19 mouse cellular contexts compared by ENCODE assay signal in the genomic region with DNA sequence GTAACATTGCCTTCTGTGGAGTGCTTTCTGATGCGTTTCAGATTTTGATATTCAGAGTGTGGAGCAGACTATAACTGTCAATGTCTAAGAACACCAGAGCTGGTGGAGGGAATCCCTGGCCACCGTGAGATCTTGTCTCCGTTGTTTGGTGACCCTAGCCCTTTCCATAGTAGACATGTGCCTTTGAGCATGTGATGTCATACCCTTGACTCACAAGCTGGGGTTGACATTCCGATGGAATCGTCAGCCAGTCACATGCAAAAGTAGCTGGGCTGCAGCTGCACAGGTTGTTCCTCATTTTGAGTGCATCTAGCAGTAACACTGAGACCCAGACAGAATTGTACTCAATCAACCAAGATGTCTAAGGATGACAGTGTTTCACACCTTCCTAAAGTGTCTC. TPM values are rescaled to one million over a fixed set of nuclear protein-coding genes. Genes with fewer than 3 reads are reported as not detected.
DNase-seq lines count a peak whose midpoint lies in the region; ATAC-seq and TF ChIP-seq lines count a peak whose summit lies in the region.
"Had no signal": no experiment of that assay in that cellular context is flagged by ENCODE, and none has a peak within 500 bp of the region (broad histone marks: within the 10 kb centered on the region; RNA-seq: fewer than 3 reads in every experiment).

No protein-coding gene starts in this region.

- no peak for DNase-seq in gastrocnemius, adult 2 months
- DNase-seq in gastrocnemius, postnatal 14 days, result no peak
- DNase-seq in midbrain, embryonic 14.5 days, result no peak
- DNase-seq in midbrain, embryonic 11.5 days (ENCODE audit: low spot score, missing footprints), result no peak
- DNase-seq in frontal cortex, postnatal 14 days (ENCODE audit: low spot score in 2 of 2), result no peak
- no peak for DNase-seq in adrenal gland, postnatal 36 days
- DNase-seq: cerebellum, adult 2 months; gastrocnemius, postnatal 25 days; kidney, adult 11 months; lung, postnatal 10 days; right cerebral cortex, adult 18-20 months had no signal

- no peaks in the 10 kb centered on the region for H3K36me3 ChIP-seq in midbrain, embryonic 14.5 days (ENCODE audit: control insufficient read depth, insufficient read depth, low read length)
- H3K36me3 ChIP-seq in midbrain, embryonic 11.5 days (ENCODE audit: control insufficient read depth, insufficient read depth, low read length), result no peaks in the 10 kb centered on the region
- peaks cover 5% of the 10 kb centered on the region; the same call in 1 of the 2 replicates for H3K36me3 ChIP-seq in neural tube, embryonic 13.5 days
- H3K36me3 ChIP-seq: forebrain, embryonic 12.5 days; limb, embryonic 15.5 days had no signal

- peak overlapping the region; percentile 19 for H3K4me2 ChIP-seq in midbrain, embryonic 14.5 days (ENCODE audit: low read length)
- H3K4me2 ChIP-seq in midbrain, embryonic 11.5 days, result no peak overlapping the region
- peak overlapping the region; percentile 49 for H3K4me2 ChIP-seq in neural tube, embryonic 13.5 days
- H3K4me2 ChIP-seq: forebrain, embryonic 12.5 days; heart, embryonic 15.5 days; limb, embryonic 15.5 days had no signal

- H3K4me3 ChIP-seq in gastrocnemius, adult 2 months, result peak overlapping the region; percentile 81
- no peak overlapping the region for H3K4me3 ChIP-seq in midbrain, embryonic 14.5 days (replicated peaks; ENCODE audit: low read depth, low read length)
- H3K4me3 ChIP-seq in midbrain, embryonic 11.5 days (ENCODE audit: low read depth, low read length), result no peak overlapping the region
- H3K4me3 ChIP-seq in brown adipose tissue, adult 24 weeks (ENCODE audit: insufficient read depth, low read depth, low read length), result peak overlapping the region; percentile 2; the same call in 1 of the 2 replicates
- no peak overlapping the region for H3K4me3 ChIP-seq in neural tube, embryonic 13.5 days
- H3K4me3 ChIP-seq: forebrain, embryonic 12.5 days; heart, embryonic 15.5 days; limb, embryonic 15.5 days; megakaryocyte, embryonic 14.5 days had no signal

- peaks cover 34% of the 10 kb centered on the region; the same call in 1 of the 2 replicates for H3K4me1 ChIP-seq in midbrain, embryonic 14.5 days (ENCODE audit: control insufficient read depth, insufficient read depth, low read length)
- H3K4me1 ChIP-seq in midbrain, embryonic 11.5 days (ENCODE audit: control insufficient read depth, insufficient read depth, low read length), result peaks cover 18% of the 10 kb centered on the region
- H3K4me1 ChIP-seq in brown adipose tissue, adult 24 weeks (ENCODE audit: control insufficient read depth, insufficient read depth, insufficient read length, low read length), result peaks cover 16% of the 10 kb centered on the region
- H3K4me1 ChIP-seq in neural tube, embryonic 13.5 days (replicated peaks), result peaks cover 83% of the 10 kb centered on the region

- 71% methylated on average over 5 of the region's 5 CpGs for WGBS in midbrain, embryonic 14.5 days
- 76% methylated on average over 5 of the region's 5 CpGs for WGBS in midbrain, embryonic 11.5 days
- WGBS in neural tube, embryonic 13.5 days, result 58% methylated on average over 5 of the region's 5 CpGs

- H3K27ac ChIP-seq in gastrocnemius, adult 2 months, result peak overlapping the region; percentile 94
- H3K27ac ChIP-seq in midbrain, embryonic 14.5 days (replicated peaks; ENCODE audit: low read depth, low read length), result no peak overlapping the region
- no peak overlapping the region for H3K27ac ChIP-seq in midbrain, embryonic 11.5 days (ENCODE audit: low read depth, low read length)
- H3K27ac ChIP-seq in brown adipose tissue, adult 24 weeks (replicated peaks; ENCODE audit: low read depth, low read length), result peak overlapping the region; percentile 66
- H3K27ac ChIP-seq in neural tube, embryonic 13.5 days (replicated peaks), result peak overlapping the region; percentile 19; the same call in 1 of the 2 replicates
- H3K27ac ChIP-seq: forebrain, embryonic 12.5 days; heart, embryonic 15.5 days; limb, embryonic 15.5 days; stomach, postnatal 0 days had no signal

- TF ChIP-seq CTCF in gastrocnemius, adult 2 months (IDR thresholded peaks at IDR 0.05), result no peak

- no peak for ATAC-seq in midbrain, embryonic 14.5 days (ENCODE audit: low FRiP score, low TSS enrichment)
- no peak for ATAC-seq in midbrain, embryonic 11.5 days (ENCODE audit: low FRiP score)
- ATAC-seq in neural tube, embryonic 13.5 days (ENCODE audit: low read depth), result no peak

- peaks cover 17% of the 10 kb centered on the region for H3K27me3 ChIP-seq in midbrain, embryonic 14.5 days (ENCODE audit: control insufficient read depth, insufficient read depth, low read length)
- H3K27me3 ChIP-seq in midbrain, embryonic 11.5 days (ENCODE audit: control insufficient read depth, insufficient read depth, low read length), result peaks cover 26% of the 10 kb centered on the region
- peaks cover 8% of the 10 kb centered on the region; the same call in 1 of the 2 replicates for H3K27me3 ChIP-seq in neural tube, embryonic 13.5 days

- intact Hi-C loops in gastrocnemius, adult 2 months (cut with DNase I), result no loop called here
- intact Hi-C loops in gastrocnemius, postnatal 14 days (cut with DNase I; ENCODE audit: low total_unique reads), result no loop called here

- no peaks in the 10 kb centered on the region for H3K9me3 ChIP-seq in midbrain, embryonic 14.5 days (ENCODE audit: control insufficient read depth, low read length)
- no peaks in the 10 kb centered on the region for H3K9me3 ChIP-seq in midbrain, embryonic 11.5 days (ENCODE audit: control insufficient read depth, low read length)
- H3K9me3 ChIP-seq in neural tube, embryonic 13.5 days, result no peaks in the 10 kb centered on the region
- H3K9me3 ChIP-seq: forebrain, embryonic 12.5 days; heart, embryonic 15.5 days; limb, embryonic 15.5 days; megakaryocyte, embryonic 14.5 days had no signal

- no peak overlapping the region for H3K9ac ChIP-seq in midbrain, embryonic 14.5 days (replicated peaks; ENCODE audit: low read length)
- no peak overlapping the region for H3K9ac ChIP-seq in midbrain, embryonic 11.5 days (ENCODE audit: low read length)
- H3K9ac ChIP-seq in neural tube, embryonic 13.5 days, result no peak overlapping the region
- H3K9ac ChIP-seq: forebrain, embryonic 12.5 days; heart, embryonic 15.5 days; limb, embryonic 15.5 days had no signal

RNA-seq across cellular contexts. Expression of gene Ebf1, which starts 7.4 kb away (rescaled TPM):
- 10 to 100 TPM in 1 of 2 experiments, 1 to 10 TPM in 1; 9.4 to 10.3 TPM for total RNA-seq in gastrocnemius, adult 2 months (2021)
- total RNA-seq in gastrocnemius, postnatal 14 days (2021), result 10 to 100 TPM; 15.8 to 18.3 TPM
- 98.3 and 112 TPM in 2 replicates for polyA plus RNA-seq in midbrain, embryonic 14.5 days (2014; fragmentation: Nextera tagmentation; extraction: Ambion mirVana)
- 73.8 and 79.2 TPM in 2 replicates for polyA plus RNA-seq in midbrain, embryonic 11.5 days (2014; fragmentation: Nextera tagmentation; extraction: Ambion mirVana)
- 35.3 and 38.8 TPM in 2 replicates for polyA plus RNA-seq in brown adipose tissue, adult 24 weeks (2012; ENCODE audit: insufficient read depth, insufficient read length, missing spikeins)
- 182 and 184 TPM in 2 replicates for polyA plus RNA-seq in neural tube, embryonic 13.5 days (2015; fragmentation: Nextera tagmentation; extraction: Ambion mirVana)
- total RNA-seq in adrenal gland, postnatal 36 days (2021), result 10 to 100 TPM; 16.8 to 30.3 TPM
- total RNA-seq: hematopoietic stem cell, adult 5-6 weeks had no signal

Comparison
In these comparisons a context has a peak if more than half of its experiments do, and no peak if none do; other contexts are left out.
1. H3K27ac ChIP-seq: peak in gastrocnemius, adult 2 months (single experiment), brown adipose tissue, adult 24 weeks (single experiment) and neural tube, embryonic 13.5 days (single experiment); none in midbrain, embryonic 14.5 days (single experiment) and midbrain, embryonic 11.5 days (single experiment).
2. H3K4me3 ChIP-seq: peak in gastrocnemius, adult 2 months (single experiment) and brown adipose tissue, adult 24 weeks (single experiment); none in midbrain, embryonic 14.5 days (single experiment), midbrain, embryonic 11.5 days (single experiment) and neural tube, embryonic 13.5 days (single experiment).